Mouse (Mus musculus) myocyte (in vitro differentiated cells): ENCODE results near the gene Gpr33. TPM values are rescaled to one million over a fixed set of nuclear protein-coding genes. Genes with fewer than 3 reads are reported as not detected.

Experiments used
- H3K27me3 ChIP-seq: one replicate; pipeline ENCODE4 v1.6.1; 2011; ENCODE audit not compliant: control insufficient read depth, insufficient read depth, insufficient read length
- H3K36me3 ChIP-seq: one replicate; pipeline ENCODE4 v1.6.1; 2011; ENCODE audit not compliant: control insufficient read depth, insufficient read depth
- H3K4me2 ChIP-seq: one replicate; pipeline ENCODE4 v1.6.1; 2011; ENCODE audit warnings: low read depth, control low read depth
- H3K4me3 ChIP-seq: one replicate; pipeline ENCODE4 v1.5.1; 2011; ENCODE audit warnings: mild to moderate bottlenecking, control low read depth, moderate library complexity
- H3K79me2 ChIP-seq: one replicate; pipeline ENCODE4 v1.6.1; 2011; ENCODE audit not compliant: control insufficient read depth, insufficient read depth
- H3ac ChIP-seq: one replicate; pipeline ENCODE4 v1.6.1; 2011; ENCODE audit not compliant: control insufficient read depth, insufficient read length
- CEBPB ChIP-seq: IDR thresholded peaks from 2 replicates; pipeline ENCODE4 v1.6.1; 2011; ENCODE audit warnings: mild to moderate bottlenecking, moderate library complexity; ENCODE audit not compliant: poor library complexity, insufficient read depth, severe bottlenecking
- E2F4 ChIP-seq: IDR thresholded peaks from one replicate; pipeline ENCODE4 v1.6.1; 2011; ENCODE audit warnings: mild to moderate bottlenecking, control low read depth, moderate library complexity; ENCODE audit not compliant: insufficient read depth
- MAX ChIP-seq: IDR thresholded peaks from one replicate; pipeline ENCODE4 v1.6.1; 2011; ENCODE audit warnings: low read depth, mild to moderate bottlenecking, control low read depth
- MYOD1 ChIP-seq, 3 experiments: IDR thresholded peaks; one replicate each; pipeline ENCODE4 v1.6.1; 2011; ENCODE audit warnings: control low read depth in 2 of 3, low read depth in 2 of 3, mild to moderate bottlenecking in 2 of 3, moderate library complexity in 1 of 3; ENCODE audit not compliant: insufficient read length in 2 of 3, control insufficient read depth in 1 of 3
- MYOG ChIP-seq, 3 experiments: IDR thresholded peaks; one replicate each; pipeline ENCODE4 v1.6.1; 2011; ENCODE audit warnings: control low read depth in 2 of 3, low read depth in 2 of 3, mild to moderate bottlenecking in 2 of 3; ENCODE audit not compliant: insufficient read length in 2 of 3, control insufficient read depth in 1 of 3, insufficient read depth in 1 of 3
- POLR2A ChIP-seq: IDR thresholded peaks from one replicate; pipeline ENCODE4 v1.6.1; 2011; ENCODE audit warnings: low read depth, mild to moderate bottlenecking, control low read depth, moderate library complexity; ENCODE audit not compliant: insufficient read length
- POLR2AphosphoS2 ChIP-seq: IDR thresholded peaks from one replicate; pipeline ENCODE4 v1.6.1; 2011; ENCODE audit warnings: low read depth, control low read depth; ENCODE audit not compliant: insufficient read length
- REST ChIP-seq: IDR thresholded peaks from one replicate; pipeline ENCODE4 v1.6.1; 2011; ENCODE audit warnings: mild to moderate bottlenecking, control low read depth, moderate library complexity; ENCODE audit not compliant: insufficient read depth, insufficient read length
- SRF ChIP-seq: IDR thresholded peaks from one replicate; pipeline ENCODE4 v1.6.1; 2011; ENCODE audit warnings: low read depth; ENCODE audit not compliant: control insufficient read depth, insufficient read length
- TCF12 ChIP-seq: IDR thresholded peaks from one replicate; pipeline ENCODE4 v1.6.1; 2011; ENCODE audit warnings: mild to moderate bottlenecking, control low read depth; ENCODE audit not compliant: poor library complexity, insufficient read depth, severe bottlenecking
- TCF3 ChIP-seq: IDR thresholded peaks from one replicate; pipeline ENCODE4 v1.6.1; 2011; ENCODE audit warnings: low read depth, control low read depth; ENCODE audit not compliant: insufficient read length
- USF1 ChIP-seq: IDR thresholded peaks from one replicate; pipeline ENCODE4 v1.6.1; 2011; ENCODE audit warnings: low read depth, mild to moderate bottlenecking, control low read depth, moderate library complexity
- polyA plus RNA-seq: library from polyadenylated mRNA; unstranded; fragments of >200 nt; fragmentation: generic; extraction: Trizol; gene quantifications from one replicate; pipeline ENCODE4 v1.2.1, GENCODE M21; 2012; ENCODE audit warnings: missing spikeins

Gpr33 gene
- polyA plus RNA-seq, 1 experiment = not detected

DNA sequence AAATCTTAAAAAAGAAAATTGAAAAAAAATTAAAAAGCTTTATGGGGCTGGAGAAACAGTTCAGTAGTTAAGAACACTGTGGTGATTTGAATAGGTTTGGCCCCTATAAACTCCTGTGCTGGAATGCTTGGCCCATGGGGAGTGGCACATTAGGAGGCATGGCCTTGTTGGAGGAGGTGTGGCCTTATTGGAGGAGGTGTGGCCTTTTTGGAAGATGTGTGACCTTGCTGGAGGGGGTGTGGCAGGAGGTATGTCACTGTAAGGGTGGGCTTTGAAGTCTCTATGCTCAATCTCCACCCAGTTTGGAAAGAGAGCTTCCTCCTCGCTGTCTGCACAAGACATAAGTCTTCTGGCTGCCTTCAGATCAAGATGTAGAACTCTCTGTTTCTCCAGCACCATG, 53.5 kb downstream of the Gpr33 start:
- H3K27me3 ChIP-seq = no peaks in the 10 kb centered on the region
- no peaks in the 10 kb centered on the region for H3K36me3 ChIP-seq
- peaks cover 11% of the 10 kb centered on the region for H3K79me2 ChIP-seq
- H3K4me2 ChIP-seq = no peak overlapping the region
- no peak overlapping the region for H3K4me3 ChIP-seq
- TF ChIP-seq SRF = no peak
- no peak for TF ChIP-seq POLR2A
- no peak for TF ChIP-seq REST
- no peak for TF ChIP-seq CEBPB
- TF ChIP-seq POLR2AphosphoS2 = no peak
- no peak for TF ChIP-seq USF1
- no peak for TF ChIP-seq TCF12
- TF ChIP-seq MYOD1 (IDR thresholded peaks at IDR 0.05; ENCODE audit: control insufficient read depth in 1 of 3, insufficient read length in 2 of 3, low read depth in 2 of 3) = no peak
- no peak for TF ChIP-seq MYOG (IDR thresholded peaks at IDR 0.05; ENCODE audit: control insufficient read depth in 1 of 3, insufficient read depth in 1 of 3, insufficient read length in 2 of 3, low read depth in 2 of 3)
- no peak for TF ChIP-seq E2F4
- no peak for TF ChIP-seq MAX
- no peak for TF ChIP-seq TCF3
- no peak overlapping the region for H3ac ChIP-seq

Other genes starting within 250 kb of the Gpr33 start
- gene Hectd1, start 198.5 kb downstream of the Gpr33 start, polyA plus RNA-seq = 15.4 TPM
- 10.3 TPM for gene Heatr5a, start 56.7 kb downstream of the Gpr33 start, polyA plus RNA-seq
- gene Dtd2, start 21.6 kb downstream of the Gpr33 start, polyA plus RNA-seq = 16.0 TPM
- 6.6 TPM for gene Nubpl, start 69.7 kb upstream of the Gpr33 start, polyA plus RNA-seq